ENCODE assay signal across 16 mouse cellular contexts in the genomic region with DNA sequence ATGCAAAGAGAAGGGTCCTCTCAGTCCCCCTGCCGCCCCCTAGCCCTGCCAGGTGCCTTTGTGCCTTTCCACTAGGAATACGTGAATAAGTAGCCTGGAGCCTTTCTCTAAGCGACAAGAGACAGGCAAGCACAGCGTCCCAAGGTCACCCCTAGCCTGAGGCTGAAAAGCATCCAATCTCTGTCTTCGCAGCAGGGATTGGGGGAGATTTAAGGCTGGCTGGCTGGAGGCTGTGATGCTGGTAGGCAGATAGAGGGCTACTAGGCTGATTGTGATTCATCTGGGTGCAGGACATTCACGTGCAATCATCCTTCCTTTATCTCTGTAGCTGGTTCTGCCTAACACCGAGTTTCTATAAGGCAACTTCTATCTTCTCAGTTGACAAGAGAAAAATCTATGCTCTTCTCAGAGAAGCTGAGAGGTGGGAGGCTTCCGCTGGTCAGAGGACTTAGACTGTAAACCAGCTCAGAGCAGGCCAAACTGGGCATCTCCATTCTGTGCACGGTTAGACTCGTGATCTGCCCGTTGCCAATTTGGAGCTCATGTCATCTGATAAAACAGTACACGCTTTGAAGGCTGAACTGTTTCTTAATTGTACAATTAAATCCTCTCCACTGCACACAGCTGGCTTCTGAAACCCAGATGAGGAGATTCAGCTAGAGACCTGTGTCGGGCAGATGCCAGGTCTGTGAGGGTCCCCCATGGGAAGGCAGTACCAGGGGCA. TPM values are rescaled to one million over a fixed set of nuclear protein-coding genes. Genes with fewer than 3 reads are reported as not detected.
DNase-seq lines count a peak whose midpoint lies in the region; ATAC-seq and TF ChIP-seq lines count a peak whose summit lies in the region.
"Had no signal": no experiment of that assay in that cellular context is flagged by ENCODE, and none has a peak within 500 bp of the region (broad histone marks: within the 10 kb centered on the region; RNA-seq: fewer than 3 reads in every experiment).

No protein-coding gene starts in this region.

- H3K36me3 ChIP-seq in hindbrain, embryonic 15.5 days: no peaks in the 10 kb centered on the region
- H3K36me3 ChIP-seq in lung, postnatal 0 days (ENCODE audit: insufficient read depth, low read length): no peaks in the 10 kb centered on the region
- H3K36me3 ChIP-seq: heart, embryonic 15.5 days; limb, embryonic 12.5 days had no signal

- peak; percentile 26 for DNase-seq in adrenal gland, postnatal 14 days
- DNase-seq in adrenal gland, postnatal 4 days (ENCODE audit: low spot score in 2 of 2): no peak
- peak; percentile 25 to 31 for DNase-seq in left cerebral cortex, postnatal 25 days (ENCODE audit: low spot score in 2 of 2)
- DNase-seq in left cerebral cortex, postnatal 4 days: no peak
- DNase-seq in lung, postnatal 0 days (ENCODE audit: low spot score): no peak
- DNase-seq in lung, postnatal 14 days: no peak
- DNase-seq: cerebellum, adult 11 months; kidney, postnatal 36 days; liver, postnatal 0 days had no signal

- no peak overlapping the region for H3K9ac ChIP-seq in hindbrain, embryonic 15.5 days
- no peak overlapping the region for H3K9ac ChIP-seq in lung, postnatal 0 days (replicated peaks; ENCODE audit: low read depth)
- H3K9ac ChIP-seq: heart, embryonic 15.5 days; limb, embryonic 12.5 days; liver, postnatal 0 days had no signal

- H3K27me3 ChIP-seq in hindbrain, embryonic 15.5 days: no peaks in the 10 kb centered on the region
- no peaks in the 10 kb centered on the region for H3K27me3 ChIP-seq in lung, postnatal 0 days (replicated peaks; ENCODE audit: insufficient read depth, low read length)
- H3K27me3 ChIP-seq: heart, embryonic 15.5 days; limb, embryonic 12.5 days had no signal

- peak; percentile 32; the same call in 1 of the 2 replicates for ATAC-seq in hindbrain, embryonic 15.5 days (ENCODE audit: low FRiP score, low read depth)
- ATAC-seq in lung, postnatal 0 days: no peak
- ATAC-seq: intestine, postnatal 0 days; liver, postnatal 0 days had no signal

- TF ChIP-seq EP300 in lung, postnatal 0 days (IDR thresholded peaks at IDR 0.05): no peak

- H3K9me3 ChIP-seq in hindbrain, embryonic 15.5 days: no peaks in the 10 kb centered on the region
- no peaks in the 10 kb centered on the region for H3K9me3 ChIP-seq in lung, postnatal 0 days (ENCODE audit: low read length)
- H3K9me3 ChIP-seq: heart, embryonic 15.5 days had no signal

- no peak overlapping the region for H3K4me2 ChIP-seq in hindbrain, embryonic 15.5 days
- H3K4me2 ChIP-seq in lung, postnatal 0 days (replicated peaks; ENCODE audit: low read depth, low read length): no peak overlapping the region
- H3K4me2 ChIP-seq: heart, embryonic 15.5 days; limb, embryonic 12.5 days had no signal

- intact Hi-C loops in left cerebral cortex, postnatal 25 days (cut with DNase I): no loop called here
- intact Hi-C loops in left cerebral cortex, postnatal 4 days (cut with DNase I): no loop called here

- 37% methylated on average over 13 of the region's 13 CpGs for WGBS in hindbrain, embryonic 15.5 days
- 23% methylated on average over 13 of the region's 13 CpGs for WGBS in olfactory bulb, adult 2 months
- WGBS in lung, postnatal 0 days: 69% methylated on average over 13 of the region's 13 CpGs

- H3K4me1 ChIP-seq in hindbrain, embryonic 15.5 days (replicated peaks): peaks cover 36% of the 10 kb centered on the region
- peaks cover 62% of the 10 kb centered on the region for H3K4me1 ChIP-seq in olfactory bulb, adult 2 months (ENCODE audit: control insufficient read depth, insufficient read depth, low read length)
- H3K4me1 ChIP-seq in lung, postnatal 0 days (ENCODE audit: insufficient read depth, low read depth, low read length): no peaks in the 10 kb centered on the region

- TF ChIP-seq POLR2A in olfactory bulb, adult 2 months (IDR thresholded peaks at IDR 0.05; ENCODE audit: insufficient read depth, low read depth, low read length): no peak

- no peak for TF ChIP-seq CTCF in olfactory bulb, adult 2 months (IDR thresholded peaks at IDR 0.05; ENCODE audit: insufficient read depth, low read depth, low read length)
- TF ChIP-seq CTCF in lung, postnatal 0 days (IDR thresholded peaks at IDR 0.05): no peak

- peak overlapping the region; percentile 70 for H3K27ac ChIP-seq in hindbrain, embryonic 15.5 days (replicated peaks)
- peak overlapping the region; percentile 80 for H3K27ac ChIP-seq in olfactory bulb, adult 2 months (ENCODE audit: insufficient read depth, low read depth, low read length)
- no peak overlapping the region for H3K27ac ChIP-seq in lung, postnatal 0 days (ENCODE audit: low read length)
- H3K27ac ChIP-seq: heart, embryonic 15.5 days; limb, embryonic 12.5 days had no signal

- no peak overlapping the region for H3K4me3 ChIP-seq in hindbrain, embryonic 15.5 days
- peak overlapping the region; percentile 9; the same call in 1 of the 2 replicates for H3K4me3 ChIP-seq in olfactory bulb, adult 2 months (ENCODE audit: insufficient read depth, low read depth, low read length)
- no peak overlapping the region for H3K4me3 ChIP-seq in lung, postnatal 0 days (ENCODE audit: low read depth, low read length)
- H3K4me3 ChIP-seq: heart, embryonic 15.5 days; limb, embryonic 12.5 days; megakaryocyte, embryonic 14.5 days had no signal

RNA-seq across cellular contexts. Expression of a gene that starts 27.3 kb away (rescaled TPM):
- total RNA-seq in adrenal gland, postnatal 14 days (2021): not detected in 2 replicates
- under 1 TPM in 1 of 2 experiments, not detected in 1; 0.28 TPM for total RNA-seq in adrenal gland, postnatal 4 days (2021)
- 10 to 100 TPM; 10.8 to 15.4 TPM for total RNA-seq in left cerebral cortex, postnatal 25 days (2021)
- total RNA-seq in left cerebral cortex, postnatal 4 days (2021): 1 to 10 TPM; 2.4 to 2.9 TPM
- polyA plus RNA-seq in hindbrain, embryonic 15.5 days (2015; fragmentation: Nextera tagmentation; extraction: Ambion mirVana): 2.4 and 3.2 TPM in 2 replicates
- not detected in 2 replicates for polyA plus RNA-seq in olfactory bulb, adult 2 months (2012; ENCODE audit: insufficient read depth, insufficient read length, low replicate concordance, missing spikeins)
- polyA plus RNA-seq in lung, postnatal 0 days (2015; fragmentation: Nextera tagmentation; extraction: Ambion mirVana): 0.44 and 0.55 TPM in 2 replicates
- total RNA-seq: gastrocnemius, adult 8-10 months had no signal
- polyA plus RNA-seq: heart, embryonic 15.5 days; intestine, postnatal 0 days; limb, embryonic 12.5 days; liver, postnatal 0 days had no signal

Comparison
In these comparisons a context has a peak if more than half of its experiments do, and no peak if none do; other contexts are left out.
1. DNase-seq: peak in adrenal gland, postnatal 14 days (single experiment) and left cerebral cortex, postnatal 25 days (2 of 2); none in adrenal gland, postnatal 4 days (0 of 2), left cerebral cortex, postnatal 4 days (single experiment), lung, postnatal 0 days (single experiment) and lung, postnatal 14 days (single experiment).